8 mouse cellular contexts compared by ENCODE assay signal in the genomic region with DNA sequence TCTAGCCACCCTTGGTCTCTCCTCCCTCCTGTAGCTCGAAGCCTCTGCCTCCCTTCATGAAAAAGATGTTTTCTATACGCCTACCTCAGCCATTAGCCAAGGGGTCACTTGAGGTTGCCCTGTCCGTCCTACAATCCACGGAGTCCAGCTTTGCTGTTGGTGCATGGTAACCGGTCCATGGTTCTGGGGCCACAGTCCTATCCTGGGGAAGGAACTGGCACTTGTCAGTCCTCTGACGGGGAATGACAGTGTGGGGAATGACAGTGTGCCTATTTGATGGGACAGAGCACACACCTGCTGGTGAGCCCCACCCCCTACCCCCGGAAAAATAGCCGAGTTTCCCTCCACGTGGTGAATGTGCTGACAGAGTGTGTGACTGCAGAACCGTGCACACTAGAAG.
A peak's percentile ranks its signal among the peaks of the same experiment; 100 is the strongest.
DNase-seq lines count a peak whose midpoint lies in the region; ATAC-seq and TF ChIP-seq lines count a peak whose summit lies in the region.

No protein-coding gene starts in this region.

- no peak for DNase-seq in gastrocnemius, adult 2 months
- DNase-seq in gastrocnemius, adult 18-20 months (ENCODE audit: low spot score), result no peak
- DNase-seq in liver, embryonic 11.5 days (ENCODE audit: low spot score), result no peak
- no peak for DNase-seq in liver
- DNase-seq in hindbrain, postnatal 0 days (ENCODE audit: low spot score), result no peak
- DNase-seq in frontal cortex, postnatal 14 days (ENCODE audit: low spot score in 2 of 2), result no peak
- DNase-seq in frontal cortex, postnatal 25 days (ENCODE audit: low spot score in 2 of 2), result no peak

- H3K4me3 ChIP-seq in gastrocnemius, adult 2 months, result peak overlapping the region; percentile 24; the same call in 1 of the 2 replicates
- H3K4me3 ChIP-seq in liver, embryonic 11.5 days (ENCODE audit: low read depth, low read length), result no peak overlapping the region
- H3K4me3 ChIP-seq in hindbrain, postnatal 0 days (ENCODE audit: low read length), result no peak overlapping the region
- H3K4me3 ChIP-seq in midbrain, embryonic 16.5 days (ENCODE audit: low read depth, low read length), result 0 out of 2 replicates have a peak overlapping the region, but pooled peaks have one; percentile 5

- H3K27ac ChIP-seq in gastrocnemius, adult 2 months, result no peak overlapping the region
- no peak overlapping the region for H3K27ac ChIP-seq in liver, embryonic 11.5 days (ENCODE audit: low read depth, low read length)
- H3K27ac ChIP-seq in hindbrain, postnatal 0 days, result no peak overlapping the region
- H3K27ac ChIP-seq in midbrain, embryonic 16.5 days (ENCODE audit: low read length), result no peak overlapping the region

- no peak for TF ChIP-seq CTCF in gastrocnemius, adult 2 months (IDR thresholded peaks at IDR 0.05)
- no peak for TF ChIP-seq CTCF in hindbrain, postnatal 0 days (IDR thresholded peaks at IDR 0.05; ENCODE audit: low read depth)

- peaks cover 11% of the 10 kb centered on the region for H3K4me1 ChIP-seq in liver, embryonic 11.5 days (replicated peaks; ENCODE audit: control insufficient read depth, insufficient read depth, low read length)
- no peaks in the 10 kb centered on the region for H3K4me1 ChIP-seq in hindbrain, postnatal 0 days (ENCODE audit: insufficient read depth, low read length)
- peaks cover 3% of the 10 kb centered on the region; the same call in 1 of the 2 replicates for H3K4me1 ChIP-seq in midbrain, embryonic 16.5 days (ENCODE audit: control insufficient read depth, insufficient read depth, low read length)

- 0 out of 2 replicates have a peak, but pooled peaks have one; percentile 13 for ATAC-seq in liver, embryonic 11.5 days (replicated peaks; ENCODE audit: low FRiP score)
- ATAC-seq in hindbrain, postnatal 0 days, result peak; percentile 9; the same call in 1 of the 2 replicates
- peak; percentile 50 for ATAC-seq in midbrain, embryonic 16.5 days

- WGBS in liver, embryonic 11.5 days, result 32% methylated on average over 10 of the region's 10 CpGs
- WGBS in hindbrain, postnatal 0 days, result 11% methylated on average over 10 of the region's 10 CpGs
- WGBS in midbrain, embryonic 16.5 days, result 19% methylated on average over 10 of the region's 10 CpGs

- H3K27me3 ChIP-seq in liver, embryonic 11.5 days (replicated peaks; ENCODE audit: control insufficient read depth, insufficient read depth, low read length), result 0 out of 2 replicates have a peak, but pooled peaks cover 5% of the 10 kb centered on the region
- no peaks in the 10 kb centered on the region for H3K27me3 ChIP-seq in hindbrain, postnatal 0 days (ENCODE audit: insufficient read depth, low read length)
- H3K27me3 ChIP-seq in midbrain, embryonic 16.5 days (ENCODE audit: control insufficient read depth, insufficient read depth, low read depth, low read length), result no peaks in the 10 kb centered on the region

- intact Hi-C loops in gastrocnemius, adult 2 months (cut with DNase I), result loop anchor here (5.0 kb wide), 1 partner anchor 528 kb away; no protein-coding TSS in a partner anchor

- peak overlapping the region; percentile 17; the same call in 1 of the 2 replicates for H3K4me2 ChIP-seq in liver, embryonic 11.5 days
- peak overlapping the region; percentile 40 for H3K4me2 ChIP-seq in hindbrain, postnatal 0 days (ENCODE audit: low read depth, low read length)
- peak overlapping the region; percentile 41 for H3K4me2 ChIP-seq in midbrain, embryonic 16.5 days (ENCODE audit: low read length)

- H3K36me3 ChIP-seq in liver, embryonic 11.5 days (ENCODE audit: control insufficient read depth, insufficient read depth, low read length), result no peaks in the 10 kb centered on the region
- H3K36me3 ChIP-seq in hindbrain, postnatal 0 days (ENCODE audit: insufficient read depth, low read length), result no peaks in the 10 kb centered on the region
- no peaks in the 10 kb centered on the region for H3K36me3 ChIP-seq in midbrain, embryonic 16.5 days (ENCODE audit: control insufficient read depth, insufficient read depth, low read length)

- no peak overlapping the region for H3K9ac ChIP-seq in liver, embryonic 11.5 days (ENCODE audit: low read depth, low read length)
- H3K9ac ChIP-seq in hindbrain, postnatal 0 days (replicated peaks; ENCODE audit: low read length), result no peak overlapping the region
- 0 out of 2 replicates have a peak overlapping the region, but pooled peaks have one; percentile 16 for H3K9ac ChIP-seq in midbrain, embryonic 16.5 days (ENCODE audit: low read depth, low read length)

- peaks cover 2% of the 10 kb centered on the region; the same call in 1 of the 2 replicates for H3K9me3 ChIP-seq in liver, embryonic 11.5 days (ENCODE audit: control insufficient read depth, low read length)
- H3K9me3 ChIP-seq in hindbrain, postnatal 0 days (ENCODE audit: low read length), result no peaks in the 10 kb centered on the region
- H3K9me3 ChIP-seq in midbrain, embryonic 16.5 days (replicated peaks; ENCODE audit: control insufficient read depth, low read length, poor library complexity, severe bottlenecking), result no peaks in the 10 kb centered on the region

Comparison
In these comparisons a context has a peak if more than half of its experiments do, and no peak if none do; other contexts are left out.
1. H3K4me3 ChIP-seq: peak in gastrocnemius, adult 2 months (single experiment) and midbrain, embryonic 16.5 days (single experiment); none in liver, embryonic 11.5 days (single experiment) and hindbrain, postnatal 0 days (single experiment).
2. Peak in every context shown above with its lines, with median percentiles within 50 percentile points of each other: ATAC-seq and H3K4me2 ChIP-seq.